Mouse (Mus musculus): ENCODE data around the gene Tex9. TPM values are rescaled to one million over a fixed set of nuclear protein-coding genes. Genes with fewer than 3 reads are reported as not detected.

The Tex9 gene
- 36.3 and 43.1 TPM in 2 replicates for polyA plus RNA-seq (2015; fragmentation: Nextera tagmentation; extraction: Ambion mirVana)

DNA sequence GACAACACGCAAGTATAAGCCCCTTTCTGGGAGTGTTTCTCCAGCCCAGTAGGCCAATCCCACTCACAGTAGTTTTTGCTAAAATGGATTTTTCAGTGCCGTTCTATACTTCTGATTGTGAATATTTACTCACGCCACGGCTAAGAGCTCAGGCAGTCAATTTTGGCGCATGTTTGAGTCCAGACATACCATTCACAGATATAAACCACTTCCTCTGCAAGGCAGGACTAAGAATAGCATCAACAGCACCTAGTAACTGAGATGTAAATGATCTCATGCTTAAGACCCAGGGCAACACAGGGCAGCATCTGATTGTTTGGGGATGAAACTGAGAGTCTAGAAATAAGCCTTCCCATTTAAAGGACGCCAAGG is at the start of gene Tex9:
Tex9 (minus strand) TSS at position 19 of the 372 bp plus-strand sequence.
- H3K9me3 ChIP-seq: no peaks in the 10 kb centered on the region
- peaks cover 3% of the 10 kb centered on the region for H3K36me3 ChIP-seq
- H3K27me3 ChIP-seq: no peaks in the 10 kb centered on the region
- ATAC-seq (ENCODE audit: low FRiP score, low read depth): peak; percentile 26; the same call in 1 of the 2 replicates
- peaks cover 5% of the 10 kb centered on the region; the same call in 1 of the 2 replicates for H3K4me1 ChIP-seq
- H3K4me3 ChIP-seq: peak within 1 kb of the TSS; percentile 73
- peak within 1 kb of the TSS; percentile 74 for H3K9ac ChIP-seq
- peak within 1 kb of the TSS; percentile 83 for H3K27ac ChIP-seq
- H3K4me2 ChIP-seq (replicated peaks): peak within 1 kb of the TSS; percentile 68
- WGBS: 11% methylated on average over 6 of the region's 6 CpGs

DNA sequence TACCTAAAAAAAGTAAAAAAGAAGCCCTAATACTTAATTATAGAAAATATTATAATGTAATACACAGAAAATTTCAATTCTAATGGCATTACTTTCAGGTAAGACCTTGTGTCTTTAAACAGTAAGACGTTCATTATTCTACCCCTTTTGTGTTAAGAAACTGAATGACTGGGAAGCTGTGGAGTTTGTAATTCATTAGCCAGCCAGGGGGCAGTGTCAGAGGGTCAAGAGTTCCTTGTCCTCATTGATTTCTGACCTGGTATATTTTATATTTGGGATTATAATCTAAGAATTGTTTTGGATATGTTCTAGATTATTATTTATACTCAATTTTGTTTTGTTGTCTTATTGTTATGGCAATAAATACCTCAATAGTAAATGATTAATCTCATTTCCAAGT is 45.1 kb upstream of the Tex9 start:
- no peak overlapping the region for H3K27ac ChIP-seq
- ATAC-seq (ENCODE audit: low FRiP score, low read depth): no peak

GRCm38 (mm10) chr9:72535394-72535793 is 43.4 kb upstream of the Tex9 start:
- Histone ChIP-seq H3K9me3 (no peaks in the 10 kb centered on the region), H3K36me3 (peaks cover 4% of the 10 kb centered on the region), H3K4me3 (no peak overlapping the region), H3K27me3 (no peaks in the 10 kb centered on the region), H3K4me2 (replicated peaks) (no peak overlapping the region), H3K4me1 (peaks cover 16% of the 10 kb centered on the region), H3K27ac (no peak overlapping the region), H3K9ac (no peak overlapping the region)
- 85% methylated on average over 3 of the region's 3 CpGs for WGBS
- no peak for ATAC-seq (ENCODE audit: low FRiP score, low read depth)

More for the DNA sequence above, 45.1 kb upstream of the Tex9 start:
- H3K4me2 ChIP-seq (replicated peaks): no peak overlapping the region
- WGBS: 79% methylated on average over 1 of the region's 1 CpGs
- H3K36me3 ChIP-seq: peaks cover 6% of the 10 kb centered on the region
- peaks cover 8% of the 10 kb centered on the region; the same call in 1 of the 2 replicates for H3K4me1 ChIP-seq
- H3K27me3 ChIP-seq: no peaks in the 10 kb centered on the region
- no peaks in the 10 kb centered on the region for H3K9me3 ChIP-seq
- no peak overlapping the region for H3K4me3 ChIP-seq
- no peak overlapping the region for H3K9ac ChIP-seq

GRCm38 (mm10) chr9:72534985-72535384 is 43.0 kb upstream of the Tex9 start:
- Histone ChIP-seq H3K9me3 (no peaks in the 10 kb centered on the region), H3K27ac (no peak overlapping the region), H3K4me1 (peaks cover 19% of the 10 kb centered on the region), H3K4me2 (replicated peaks) (no peak overlapping the region), H3K27me3 (no peaks in the 10 kb centered on the region), H3K9ac (no peak overlapping the region), H3K36me3 (peaks cover under 1% of the 10 kb centered on the region; the same call in 1 of the 2 replicates), H3K4me3 (no peak overlapping the region)
- 71% methylated on average over 2 of the region's 2 CpGs for WGBS
- ATAC-seq (ENCODE audit: low FRiP score, low read depth): no peak

GRCm38 (mm10) chr9:72533089-72533415 is 41.0 kb upstream of the Tex9 start:
- Histone ChIP-seq H3K9me3 (no peaks in the 10 kb centered on the region), H3K36me3 (no peaks in the 10 kb centered on the region), H3K27me3 (no peaks in the 10 kb centered on the region), H3K4me1 (peaks cover 22% of the 10 kb centered on the region), H3K4me2 (replicated peaks) (peak overlapping the region; percentile 73), H3K4me3 (peak overlapping the region; percentile 93), H3K9ac (peak overlapping the region; percentile 95), H3K27ac (peak overlapping the region; percentile 99)
- no peak for ATAC-seq (ENCODE audit: low FRiP score, low read depth)
- 0% methylated on average over 2 of the region's 2 CpGs for WGBS

DNA sequence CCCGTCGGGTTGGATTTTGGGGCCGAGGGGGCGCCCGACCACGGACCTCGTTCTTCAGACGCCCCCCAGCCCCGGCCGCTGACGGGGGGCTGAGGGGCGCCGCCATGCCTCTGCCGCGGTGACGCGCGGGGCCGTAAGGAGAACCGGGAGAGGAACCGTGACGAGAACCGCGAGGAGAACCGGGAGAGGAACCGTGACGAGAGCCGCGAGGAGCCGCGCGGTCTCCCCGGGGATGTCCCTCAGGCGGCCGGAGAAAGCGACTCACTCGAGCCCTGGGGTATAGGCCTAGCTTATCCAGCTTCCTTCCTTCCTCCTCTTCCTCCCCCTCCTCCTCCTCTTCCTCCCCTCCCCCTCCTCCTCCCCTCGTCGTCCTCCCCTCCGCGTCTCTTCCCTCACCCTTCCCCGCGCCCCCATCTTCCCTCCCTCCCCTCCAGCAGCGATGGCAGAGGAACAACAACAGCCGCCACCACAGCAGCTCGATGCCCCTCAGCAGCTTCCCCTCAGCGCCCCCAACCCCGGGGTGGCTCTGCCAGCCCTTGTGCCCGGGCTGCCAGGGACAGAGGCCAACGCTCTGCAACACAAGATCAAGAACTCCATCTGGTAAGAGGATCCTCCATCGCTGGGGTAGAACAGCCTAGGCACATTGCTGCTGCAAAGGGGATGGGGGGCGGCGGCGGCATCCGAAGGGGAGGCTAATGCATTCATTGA is 40.5 kb upstream of the Tex9 start:
- under 1% methylated on average over 40 of the region's 55 CpGs for WGBS
- peak; percentile 54 for ATAC-seq (ENCODE audit: low FRiP score, low read depth)
- Histone ChIP-seq H3K9ac (peak overlapping the region; percentile 95), H3K36me3 (no peaks in the 10 kb centered on the region), H3K4me2 (replicated peaks) (peak overlapping the region; percentile 73), H3K27ac (peak overlapping the region; percentile 99), H3K9me3 (no peaks in the 10 kb centered on the region), H3K4me3 (peak overlapping the region; percentile 93), H3K4me1 (peaks cover 22% of the 10 kb centered on the region), H3K27me3 (no peaks in the 10 kb centered on the region)

- Histone ChIP-seq H3K4me2 (replicated peaks) (peak within 1 kb of the TSS; percentile 73), H3K4me3 (peak within 1 kb of the TSS; percentile 93), H3K27me3 (no peaks in the 10 kb centered on the region), H3K9ac (peak within 1 kb of the TSS; percentile 95), H3K27ac (peak within 1 kb of the TSS; percentile 99), H3K36me3 (no peaks in the 10 kb centered on the region), H3K4me1 (peaks cover 22% of the 10 kb centered on the region), H3K9me3 (no peaks in the 10 kb centered on the region)
- ATAC-seq (ENCODE audit: low FRiP score, low read depth): peak; percentile 90
- WGBS: 0% methylated on average over 18 of the region's 63 CpGs
Observed at GRCm38 (mm10) chr9:72531996-72532380, 40.0 kb upstream of the Tex9 start, which contains the start of gene Rfx7. Gene Rfx7, plus strand, starts transcription at chr9:72532240.

DNA sequence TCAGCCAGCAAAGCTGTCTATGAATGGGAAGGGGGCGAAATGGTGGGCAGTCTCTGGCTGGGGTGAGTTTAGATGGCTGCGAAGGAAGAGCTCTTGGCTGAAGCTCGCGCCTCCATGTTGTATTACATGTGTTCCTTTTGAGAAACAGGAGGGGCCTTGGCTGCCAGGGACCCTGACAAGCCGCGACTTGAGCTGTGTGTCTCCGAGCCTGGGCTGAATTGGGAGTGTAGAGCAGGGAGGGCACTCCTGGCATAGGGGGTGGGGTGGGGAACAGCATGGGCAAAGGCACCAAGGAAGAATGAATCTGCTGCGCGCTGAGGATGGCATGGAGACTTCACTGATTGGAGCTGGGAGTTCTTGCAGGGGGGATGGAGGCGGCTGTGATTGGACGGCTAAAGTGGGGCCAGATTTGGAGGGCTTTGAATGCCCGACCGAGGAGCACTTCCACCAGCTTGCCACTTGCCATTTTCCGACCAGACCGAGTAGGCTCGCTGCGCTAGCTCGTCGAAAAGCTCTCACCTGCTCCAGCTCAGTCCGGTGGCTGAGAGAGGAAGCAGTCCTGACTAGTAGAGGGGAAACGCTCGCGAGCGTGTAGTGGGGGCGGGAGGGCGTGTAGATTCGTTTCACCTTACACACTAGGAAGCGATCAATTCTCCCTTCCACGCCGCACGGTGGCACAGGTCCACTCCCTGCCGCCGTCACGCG is 39.4 kb upstream of the Tex9 start:
- H3K9ac ChIP-seq: peak overlapping the region; percentile 95
- no peaks in the 10 kb centered on the region for H3K36me3 ChIP-seq
- no peaks in the 10 kb centered on the region for H3K27me3 ChIP-seq
- peaks cover 22% of the 10 kb centered on the region for H3K4me1 ChIP-seq
- peak; percentile 88 for ATAC-seq (ENCODE audit: low FRiP score, low read depth)
- H3K27ac ChIP-seq: peak overlapping the region; percentile 99
- no peaks in the 10 kb centered on the region for H3K9me3 ChIP-seq
- H3K4me3 ChIP-seq: peak overlapping the region; percentile 93
- H3K4me2 ChIP-seq (replicated peaks): peak overlapping the region; percentile 73
- WGBS: 2% methylated on average over 31 of the region's 35 CpGs

DNA sequence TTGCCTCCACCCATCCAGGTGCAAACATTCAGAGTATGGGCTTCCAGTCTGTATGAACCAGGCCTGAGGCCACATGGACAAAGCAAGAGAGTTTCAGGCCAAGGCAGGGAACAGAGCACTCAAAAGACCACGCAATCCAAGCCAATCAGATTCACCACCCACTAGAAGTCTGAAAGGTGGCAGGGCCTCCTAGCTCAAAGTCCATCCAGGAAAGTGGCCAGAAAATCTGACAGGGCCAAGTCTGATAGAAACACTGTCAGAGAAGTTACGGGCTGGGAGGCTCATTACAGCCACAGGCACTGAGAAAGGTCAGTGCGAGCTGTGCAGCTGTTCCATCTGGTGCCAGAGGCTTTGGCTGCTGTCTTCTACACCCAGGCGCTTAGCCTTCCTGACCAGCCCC is 38.8 kb upstream of the Tex9 start:
- Histone ChIP-seq H3K4me3 (peak overlapping the region; percentile 93), H3K4me2 (replicated peaks) (peak overlapping the region; percentile 73), H3K9me3 (no peaks in the 10 kb centered on the region), H3K9ac (peak overlapping the region; percentile 95; the same call in 1 of the 2 replicates), H3K27ac (peak overlapping the region; percentile 99), H3K27me3 (no peaks in the 10 kb centered on the region), H3K36me3 (no peaks in the 10 kb centered on the region), H3K4me1 (peaks cover 22% of the 10 kb centered on the region)
- WGBS: 25% methylated on average over 4 of the region's 4 CpGs
- ATAC-seq (ENCODE audit: low FRiP score, low read depth): no peak

DNA sequence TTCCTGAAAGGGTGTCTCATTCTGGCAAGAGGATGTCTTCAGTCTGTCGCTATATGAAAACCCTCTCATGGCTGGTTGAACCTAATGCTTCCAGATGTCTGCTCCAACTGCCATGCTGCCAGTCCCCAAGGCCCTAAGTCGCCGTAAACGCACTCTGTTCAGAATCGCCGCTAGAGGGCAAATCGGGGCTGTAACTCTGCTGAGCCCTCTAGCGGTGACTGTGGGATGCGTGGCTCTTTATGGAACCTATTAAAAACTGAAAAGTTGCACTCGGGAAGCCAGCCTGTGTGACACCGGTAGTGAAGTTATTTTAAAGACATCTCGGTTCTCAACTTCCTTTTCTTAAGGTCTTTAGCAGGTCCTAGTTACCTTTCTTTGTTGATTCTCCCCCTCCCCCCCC is 38.2 kb upstream of the Tex9 start:
- H3K4me1 ChIP-seq: peaks cover 22% of the 10 kb centered on the region
- WGBS: 0% methylated on average over 12 of the region's 12 CpGs
- no peak for ATAC-seq (ENCODE audit: low FRiP score, low read depth)
- no peaks in the 10 kb centered on the region for H3K36me3 ChIP-seq
- peak overlapping the region; percentile 93; the same call in 1 of the 2 replicates for H3K4me3 ChIP-seq
- no peak overlapping the region for H3K27ac ChIP-seq
- no peak overlapping the region for H3K9ac ChIP-seq
- H3K9me3 ChIP-seq: no peaks in the 10 kb centered on the region
- H3K4me2 ChIP-seq (replicated peaks): peak overlapping the region; percentile 73
- no peaks in the 10 kb centered on the region for H3K27me3 ChIP-seq

GRCm38 (mm10) chr9:72526091-72526490 is 34.1 kb upstream of the Tex9 start:
- no peak overlapping the region for H3K4me2 ChIP-seq (replicated peaks)
- ATAC-seq (ENCODE audit: low FRiP score, low read depth): no peak
- no peak overlapping the region for H3K27ac ChIP-seq
- H3K36me3 ChIP-seq: no peaks in the 10 kb centered on the region
- WGBS: 80% methylated on average over 1 of the region's 1 CpGs
- H3K4me1 ChIP-seq: peaks cover 11% of the 10 kb centered on the region
- H3K27me3 ChIP-seq: no peaks in the 10 kb centered on the region
- no peaks in the 10 kb centered on the region for H3K9me3 ChIP-seq
- no peak overlapping the region for H3K4me3 ChIP-seq
- no peak overlapping the region for H3K9ac ChIP-seq

DNA sequence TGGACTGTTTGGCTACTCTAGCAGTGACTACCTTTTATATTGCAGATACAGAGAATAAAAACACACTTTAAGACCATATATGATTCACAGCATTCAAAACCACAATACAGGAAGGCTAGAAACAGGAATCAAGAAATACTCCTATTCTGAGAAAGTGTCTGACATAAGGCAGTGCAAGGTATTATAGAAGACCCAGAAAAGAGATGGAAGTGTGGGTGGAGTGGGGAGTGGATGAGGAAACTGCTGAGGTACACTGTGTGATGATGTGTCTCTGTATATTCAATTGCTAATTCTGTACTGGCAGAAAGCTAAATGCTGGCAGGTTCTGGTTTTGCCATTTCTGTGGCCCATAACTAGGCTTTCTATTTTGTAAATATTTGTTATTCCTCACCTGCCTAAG is 28.8 kb upstream of the Tex9 start:
- H3K9ac ChIP-seq: no peak overlapping the region
- ATAC-seq (ENCODE audit: low FRiP score, low read depth): no peak
- H3K4me2 ChIP-seq (replicated peaks): no peak overlapping the region
- H3K36me3 ChIP-seq: no peaks in the 10 kb centered on the region
- H3K4me3 ChIP-seq: no peak overlapping the region
- H3K9me3 ChIP-seq: no peaks in the 10 kb centered on the region
- H3K27ac ChIP-seq: no peak overlapping the region
- no peaks in the 10 kb centered on the region for H3K27me3 ChIP-seq
- no peaks in the 10 kb centered on the region for H3K4me1 ChIP-seq

All from limb, embryonic 13.5 days (tissue).